Mouse (Mus musculus) C2C12 (cell line): ENCODE results near the gene Olfr1293-ps.

ENCODE experiments used
- CEBPB ChIP-seq: IDR thresholded peaks from one replicate; pipeline ENCODE4 v1.6.1; 2011; ENCODE audit warnings: low read depth, mild to moderate bottlenecking, control low read depth, moderate library complexity
- CTCF ChIP-seq: IDR thresholded peaks from one replicate; pipeline ENCODE4 v1.5.1; 2011; ENCODE audit not compliant: control insufficient read depth, insufficient read depth, insufficient read length
- FOSL1 ChIP-seq: IDR thresholded peaks from one replicate; pipeline ENCODE4 v1.8.0; 2011; ENCODE audit warnings: mild to moderate bottlenecking, low read length; ENCODE audit not compliant: poor library complexity, insufficient read depth, severe bottlenecking
- MAX ChIP-seq: IDR thresholded peaks from one replicate; pipeline ENCODE4 v1.6.1; 2011; ENCODE audit warnings: mild to moderate bottlenecking, control low read depth
- MYOD1 ChIP-seq: IDR thresholded peaks from one replicate; pipeline ENCODE4 v1.6.1; 2011; ENCODE audit warnings: low read depth; ENCODE audit not compliant: control insufficient read depth, insufficient read length
- MYOG ChIP-seq: IDR thresholded peaks from one replicate; pipeline ENCODE4 v1.6.1; 2011; ENCODE audit not compliant: control insufficient read depth, insufficient read length; ENCODE audit errors: extremely low read depth
- USF1 ChIP-seq: IDR thresholded peaks from one replicate; pipeline ENCODE4 v1.6.1; 2011; ENCODE audit warnings: low read depth, mild to moderate bottlenecking, control low read depth, moderate library complexity

GRCm38 (mm10) chr2:111480519-111480918 is 44.5 kb upstream of the Olfr1293-ps start, which contains the start of gene Olfr1289:
- TF ChIP-seq USF1 = no peak
- no peak for TF ChIP-seq CTCF
- TF ChIP-seq MYOG = no peak
- no peak for TF ChIP-seq MAX
- TF ChIP-seq MYOD1 = no peak
- no peak for TF ChIP-seq CEBPB
- no peak for TF ChIP-seq FOSL1
